In the genomic region with DNA sequence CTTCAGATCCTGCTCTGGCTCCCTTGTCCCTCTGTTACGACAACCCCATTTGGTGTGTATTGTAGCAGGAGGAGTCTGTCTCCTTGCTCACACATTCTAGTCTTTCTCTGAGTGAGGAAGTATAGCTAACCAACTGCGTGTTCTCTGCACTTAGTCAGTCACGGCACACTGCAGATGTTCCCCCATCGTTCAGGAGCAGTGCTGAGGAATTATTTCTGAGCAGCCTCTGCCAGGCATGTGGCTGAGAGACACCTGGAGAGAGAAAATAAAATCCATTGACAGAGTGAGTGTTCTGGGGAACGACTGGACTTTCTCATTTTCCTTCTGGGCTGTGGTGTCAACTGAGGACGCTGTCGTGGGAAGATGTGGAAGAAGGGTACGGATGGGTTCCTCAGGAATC, we compare ENCODE assay signal across 14 mouse cellular contexts. TPM values are rescaled to one million over a fixed set of nuclear protein-coding genes. Genes with fewer than 3 reads are reported as not detected.
DNase-seq lines count a peak whose midpoint lies in the region; ATAC-seq and TF ChIP-seq lines count a peak whose summit lies in the region.
"Had no signal": no experiment of that assay in that cellular context is flagged by ENCODE, and none has a peak within 500 bp of the region (broad histone marks: within the 10 kb centered on the region; RNA-seq: fewer than 3 reads in every experiment).

No protein-coding gene starts in this region.

- DNase-seq in gastrocnemius, adult 2 months, result no peak
- no peak for DNase-seq in gastrocnemius, postnatal 4 days (ENCODE audit: low spot score in 2 of 2)
- DNase-seq in neural tube, embryonic 11.5 days (ENCODE audit: low spot score), result no peak
- no peak for DNase-seq in neural tube, embryonic 10.5 days (ENCODE audit: extremely low spot score, low spot score)
- DNase-seq in hindbrain, postnatal 0 days (ENCODE audit: low spot score), result no peak
- DNase-seq in lung, postnatal 14 days, result no peak
- no peak for DNase-seq in urinary bladder, postnatal 36 days (ENCODE audit: low spot score in 2 of 2)

- ATAC-seq in neural tube, embryonic 11.5 days (ENCODE audit: insufficient read depth, low FRiP score, low TSS enrichment), result no peak
- ATAC-seq in hindbrain, postnatal 0 days, result peak; percentile 6; the same call in 1 of the 2 replicates
- ATAC-seq in stomach, embryonic 15.5 days (ENCODE audit: insufficient read depth, low FRiP score, low read depth), result no peak

- TF ChIP-seq CTCF in gastrocnemius, adult 2 months (IDR thresholded peaks at IDR 0.05), result no peak
- no peak for TF ChIP-seq CTCF in hindbrain, postnatal 0 days (IDR thresholded peaks at IDR 0.05; ENCODE audit: low read depth)

- no peaks in the 10 kb centered on the region for H3K27me3 ChIP-seq in neural tube, embryonic 11.5 days (ENCODE audit: control insufficient read depth, insufficient read depth, low read length)
- H3K27me3 ChIP-seq in hindbrain, postnatal 0 days (ENCODE audit: insufficient read depth, low read length), result no peaks in the 10 kb centered on the region
- H3K27me3 ChIP-seq in stomach, embryonic 15.5 days (replicated peaks), result no peaks in the 10 kb centered on the region

- WGBS in neural tube, embryonic 11.5 days, result 37% methylated on average over 8 of the region's 8 CpGs
- 28% methylated on average over 8 of the region's 8 CpGs for WGBS in hindbrain, postnatal 0 days
- WGBS in stomach, embryonic 15.5 days, result 27% methylated on average over 8 of the region's 8 CpGs

- H3K36me3 ChIP-seq in neural tube, embryonic 11.5 days (ENCODE audit: control insufficient read depth, insufficient read depth, low read length), result no peaks in the 10 kb centered on the region
- no peaks in the 10 kb centered on the region for H3K36me3 ChIP-seq in hindbrain, postnatal 0 days (ENCODE audit: insufficient read depth, low read length)
- H3K36me3 ChIP-seq in stomach, embryonic 15.5 days, result no peaks in the 10 kb centered on the region
- H3K36me3 ChIP-seq: heart, embryonic 12.5 days had no signal

- H3K4me3 ChIP-seq in gastrocnemius, adult 2 months, result peak overlapping the region; percentile 50; the same call in 1 of the 2 replicates
- H3K4me3 ChIP-seq in neural tube, embryonic 11.5 days (ENCODE audit: low read depth, low read length), result no peak overlapping the region
- H3K4me3 ChIP-seq in hindbrain, postnatal 0 days (ENCODE audit: low read length), result no peak overlapping the region
- H3K4me3 ChIP-seq in stomach, embryonic 15.5 days (replicated peaks), result no peak overlapping the region

- H3K4me1 ChIP-seq in neural tube, embryonic 11.5 days (ENCODE audit: control insufficient read depth, insufficient read depth, low read length), result peaks cover 18% of the 10 kb centered on the region; the same call in 1 of the 2 replicates
- peaks cover 5% of the 10 kb centered on the region; the same call in 1 of the 2 replicates for H3K4me1 ChIP-seq in hindbrain, postnatal 0 days (ENCODE audit: insufficient read depth, low read length)
- peaks cover 12% of the 10 kb centered on the region; the same call in 1 of the 2 replicates for H3K4me1 ChIP-seq in stomach, embryonic 15.5 days

- intact Hi-C loops in gastrocnemius, adult 2 months (cut with DNase I), result loop anchor here (5.0 kb wide), 1 partner anchor 136 kb away; no protein-coding TSS in a partner anchor

- peak overlapping the region; percentile 55; the same call in 1 of the 2 replicates for H3K4me2 ChIP-seq in neural tube, embryonic 11.5 days (ENCODE audit: low read depth)
- no peak overlapping the region for H3K4me2 ChIP-seq in hindbrain, postnatal 0 days (ENCODE audit: low read depth, low read length)
- 0 out of 2 replicates have a peak overlapping the region, but pooled peaks have one; percentile 49 for H3K4me2 ChIP-seq in stomach, embryonic 15.5 days

- no peaks in the 10 kb centered on the region for H3K9me3 ChIP-seq in neural tube, embryonic 11.5 days (ENCODE audit: control insufficient read depth, low read length)
- no peaks in the 10 kb centered on the region for H3K9me3 ChIP-seq in hindbrain, postnatal 0 days (ENCODE audit: low read length)
- H3K9me3 ChIP-seq in stomach, embryonic 15.5 days, result no peaks in the 10 kb centered on the region

- no peak overlapping the region for H3K9ac ChIP-seq in neural tube, embryonic 11.5 days (ENCODE audit: low read length)
- no peak overlapping the region for H3K9ac ChIP-seq in hindbrain, postnatal 0 days (replicated peaks; ENCODE audit: low read length)
- H3K9ac ChIP-seq in stomach, embryonic 15.5 days, result no peak overlapping the region

- H3K27ac ChIP-seq in gastrocnemius, adult 2 months, result no peak overlapping the region
- H3K27ac ChIP-seq in neural tube, embryonic 11.5 days (ENCODE audit: low read depth, low read length), result no peak overlapping the region
- peak overlapping the region; percentile 12; the same call in 1 of the 2 replicates for H3K27ac ChIP-seq in hindbrain, postnatal 0 days
- no peak overlapping the region for H3K27ac ChIP-seq in stomach, embryonic 15.5 days

RNA-seq across cellular contexts. Expression of gene Gm21915, which starts 54.5 kb away (rescaled TPM):
- not detected for total RNA-seq in gastrocnemius, adult 2 months (2021)
- total RNA-seq in gastrocnemius, postnatal 4 days (2021), result not detected
- polyA plus RNA-seq in neural tube, embryonic 11.5 days (2014; fragmentation: Nextera tagmentation; extraction: Ambion mirVana), result not detected in 2 replicates
- not detected in 2 replicates for total RNA-seq in hindbrain, postnatal 0 days (2014; rRNA removed)
- polyA plus RNA-seq in hindbrain, postnatal 0 days (2015; fragmentation: Nextera tagmentation; extraction: Ambion mirVana), result not detected in 2 replicates
- not detected in 2 replicates for polyA plus RNA-seq in stomach, embryonic 15.5 days (2015; fragmentation: Nextera tagmentation; extraction: Ambion mirVana)
- total RNA-seq: layer of hippocampus, postnatal 10 days had no signal
- polyA plus RNA-seq: heart, embryonic 12.5 days; intestine, embryonic 16.5 days; liver, embryonic 11.5 days; small intestine, adult 2 months; thymus, adult 2 months had no signal
